Mouse (Mus musculus): ENCODE measurements around the gene Mamdc4. TPM values are rescaled to one million over a fixed set of nuclear protein-coding genes. Genes with fewer than 3 reads are reported as not detected.
"Not testable (repeated sequence)": the region's sequence is repeated elsewhere in the genome, so short reads cannot be mapped to it uniquely, and the experiment has no call there.

Mamdc4 gene
- polyA plus RNA-seq, 1 experiment from 2014 or later, result 1.4 TPM

GRCm38 (mm10) chr2:25560551-25560950 is 14.1 kb downstream of the Mamdc4 start:
- no peak overlapping the region for H3K4me3 ChIP-seq (ENCODE audit: low read depth, low read length)
- H3K27me3 ChIP-seq (replicated peaks; ENCODE audit: control insufficient read depth, insufficient read depth, low read length), result no peaks in the 10 kb centered on the region
- no peak overlapping the region for H3K27ac ChIP-seq (replicated peaks; ENCODE audit: low read depth, low read length)
- DNase-seq (ENCODE audit: low spot score) (no peak), ATAC-seq (ENCODE audit: low read depth) (no peak)
- peaks cover 64% of the 10 kb centered on the region for H3K36me3 ChIP-seq (ENCODE audit: control insufficient read depth, insufficient read depth, low read length)
- H3K9ac ChIP-seq (ENCODE audit: low read depth, low read length), result no peak overlapping the region
- peaks cover 13% of the 10 kb centered on the region for H3K4me1 ChIP-seq (ENCODE audit: control insufficient read depth, insufficient read depth, low read length)
- no peak overlapping the region for H3K4me2 ChIP-seq (ENCODE audit: low read depth, low read length)
- 82% methylated on average over 8 of the region's 8 CpGs for WGBS
- no peaks in the 10 kb centered on the region for H3K9me3 ChIP-seq (ENCODE audit: control insufficient read depth, low read length)

- H3K36me3 ChIP-seq (ENCODE audit: control insufficient read depth, insufficient read depth, low read length), result peaks cover 46% of the 10 kb centered on the region
- no peak for ATAC-seq (ENCODE audit: low read depth)
- peak overlapping the region; percentile 83 for H3K4me2 ChIP-seq (ENCODE audit: low read depth, low read length)
- peak overlapping the region; percentile 88 for H3K9ac ChIP-seq (ENCODE audit: low read depth, low read length)
- peak overlapping the region; percentile 79 for H3K4me3 ChIP-seq (ENCODE audit: low read depth, low read length)
- H3K27ac ChIP-seq (replicated peaks; ENCODE audit: low read depth, low read length), result no peak overlapping the region
- DNase-seq (ENCODE audit: low spot score), result no peak
- H3K27me3 ChIP-seq (replicated peaks; ENCODE audit: control insufficient read depth, insufficient read depth, low read length), result no peaks in the 10 kb centered on the region
- H3K9me3 ChIP-seq (ENCODE audit: control insufficient read depth, low read length), result no peaks in the 10 kb centered on the region
- peaks cover 13% of the 10 kb centered on the region for H3K4me1 ChIP-seq (ENCODE audit: control insufficient read depth, insufficient read depth, low read length)
- WGBS, result 59% methylated on average over 6 of the region's 6 CpGs
These were observed 15.9 kb downstream of the Mamdc4 start for GRCm38 (mm10) chr2:25558774-25559173.

GRCm38 (mm10) chr2:25557964-25558360 is 16.7 kb downstream of the Mamdc4 start:
- ATAC-seq (ENCODE audit: low read depth) (0 out of 2 replicates have a peak, but pooled peaks have one; percentile 1), DNase-seq (ENCODE audit: low spot score) (no peak)
- H3K36me3 ChIP-seq (ENCODE audit: control insufficient read depth, insufficient read depth, low read length), result peaks cover 38% of the 10 kb centered on the region
- H3K27me3 ChIP-seq (replicated peaks; ENCODE audit: control insufficient read depth, insufficient read depth, low read length), result no peaks in the 10 kb centered on the region
- peak overlapping the region; percentile 83 for H3K4me2 ChIP-seq (ENCODE audit: low read depth, low read length)
- H3K4me3 ChIP-seq (ENCODE audit: low read depth, low read length), result peak overlapping the region; percentile 79
- H3K9ac ChIP-seq (ENCODE audit: low read depth, low read length), result peak overlapping the region; percentile 88
- H3K27ac ChIP-seq (replicated peaks; ENCODE audit: low read depth, low read length), result peak overlapping the region; percentile 42; the same call in 1 of the 2 replicates
- under 1% methylated on average over 23 of the region's 24 CpGs for WGBS
- H3K9me3 ChIP-seq (ENCODE audit: control insufficient read depth, low read length), result no peaks in the 10 kb centered on the region
- peaks cover 13% of the 10 kb centered on the region for H3K4me1 ChIP-seq (ENCODE audit: control insufficient read depth, insufficient read depth, low read length)

- H3K27ac ChIP-seq (replicated peaks; ENCODE audit: low read depth, low read length), result peak within 1 kb of the TSS; percentile 68
- H3K9ac ChIP-seq (ENCODE audit: low read depth, low read length), result peak within 1 kb of the TSS; percentile 88
- H3K4me3 ChIP-seq (ENCODE audit: low read depth, low read length), result peak within 1 kb of the TSS; percentile 79
- H3K4me1 ChIP-seq (ENCODE audit: control insufficient read depth, insufficient read depth, low read length), result peaks cover 13% of the 10 kb centered on the region
- peak; percentile 99 for ATAC-seq (ENCODE audit: low read depth)
- H3K9me3 ChIP-seq (ENCODE audit: control insufficient read depth, low read length), result no peaks in the 10 kb centered on the region
- H3K27me3 ChIP-seq (replicated peaks; ENCODE audit: control insufficient read depth, insufficient read depth, low read length), result no peaks in the 10 kb centered on the region
- H3K36me3 ChIP-seq (ENCODE audit: control insufficient read depth, insufficient read depth, low read length), result peaks cover 33% of the 10 kb centered on the region
- WGBS, result under 1% methylated on average over 38 of the region's 61 CpGs
- DNase-seq (ENCODE audit: low spot score), result peak; percentile 97
- H3K4me2 ChIP-seq (ENCODE audit: low read depth, low read length), result peak within 1 kb of the TSS; percentile 83
These were observed 17.3 kb downstream of the Mamdc4 start, which contains the start of gene Edf1 for GRCm38 (mm10) chr2:25557221-25557963. TSS of gene Edf1 (plus strand) at chr2:25557847.

GRCm38 (mm10) chr2:25556296-25556695 is 18.3 kb downstream of the Mamdc4 start:
- H3K4me1 ChIP-seq (ENCODE audit: control insufficient read depth, insufficient read depth, low read length), result peaks cover 13% of the 10 kb centered on the region
- H3K9me3 ChIP-seq (ENCODE audit: control insufficient read depth, low read length), result no peaks in the 10 kb centered on the region
- no peak overlapping the region for H3K9ac ChIP-seq (ENCODE audit: low read depth, low read length)
- ATAC-seq (ENCODE audit: low read depth) (no peak), DNase-seq (ENCODE audit: low spot score) (no peak)
- H3K27me3 ChIP-seq (replicated peaks; ENCODE audit: control insufficient read depth, insufficient read depth, low read length), result no peaks in the 10 kb centered on the region
- peaks cover 22% of the 10 kb centered on the region for H3K36me3 ChIP-seq (ENCODE audit: control insufficient read depth, insufficient read depth, low read length)
- no peak overlapping the region for H3K27ac ChIP-seq (replicated peaks; ENCODE audit: low read depth, low read length)
- H3K4me2 ChIP-seq (ENCODE audit: low read depth, low read length), result no peak overlapping the region
- H3K4me3 ChIP-seq (ENCODE audit: low read depth, low read length), result no peak overlapping the region
- 40% methylated on average over 1 of the region's 1 CpGs for WGBS

GRCm38 (mm10) chr2:25555479-25555878 is 19.2 kb downstream of the Mamdc4 start:
- peaks cover 13% of the 10 kb centered on the region for H3K4me1 ChIP-seq (ENCODE audit: control insufficient read depth, insufficient read depth, low read length)
- not testable (repeated sequence) for DNase-seq (ENCODE audit: low spot score); H3K4me3 ChIP-seq (ENCODE audit: low read depth, low read length); H3K9me3 ChIP-seq (ENCODE audit: control insufficient read depth, low read length); H3K9ac ChIP-seq (ENCODE audit: low read depth, low read length); ATAC-seq (ENCODE audit: low read depth); H3K27me3 ChIP-seq (replicated peaks; ENCODE audit: control insufficient read depth, insufficient read depth, low read length); H3K27ac ChIP-seq (replicated peaks; ENCODE audit: low read depth, low read length); H3K4me2 ChIP-seq (ENCODE audit: low read depth, low read length)
- WGBS, result 47% methylated on average over 2 of the region's 2 CpGs
- peaks cover 13% of the 10 kb centered on the region for H3K36me3 ChIP-seq (ENCODE audit: control insufficient read depth, insufficient read depth, low read length)

GRCm38 (mm10) chr2:25553171-25553786 is 21.4 kb downstream of the Mamdc4 start:
- not testable (repeated sequence) for H3K27me3 ChIP-seq (replicated peaks; ENCODE audit: control insufficient read depth, insufficient read depth, low read length); H3K4me3 ChIP-seq (ENCODE audit: low read depth, low read length); H3K9me3 ChIP-seq (ENCODE audit: control insufficient read depth, low read length); H3K9ac ChIP-seq (ENCODE audit: low read depth, low read length); ATAC-seq (ENCODE audit: low read depth); H3K4me2 ChIP-seq (ENCODE audit: low read depth, low read length); H3K36me3 ChIP-seq (ENCODE audit: control insufficient read depth, insufficient read depth, low read length); H3K27ac ChIP-seq (replicated peaks; ENCODE audit: low read depth, low read length); H3K4me1 ChIP-seq (ENCODE audit: control insufficient read depth, insufficient read depth, low read length); DNase-seq (ENCODE audit: low spot score)
- WGBS, result 87% methylated on average over 4 of the region's 4 CpGs

- H3K9ac ChIP-seq (ENCODE audit: low read depth, low read length), result no peak overlapping the region
- no peaks in the 10 kb centered on the region for H3K4me1 ChIP-seq (ENCODE audit: control insufficient read depth, insufficient read depth, low read length)
- ATAC-seq (ENCODE audit: low read depth), result no peak
- 22% methylated on average over 5 of the region's 5 CpGs for WGBS
- no peaks in the 10 kb centered on the region for H3K36me3 ChIP-seq (ENCODE audit: control insufficient read depth, insufficient read depth, low read length)
- DNase-seq (ENCODE audit: low spot score), result peak; percentile 22
- H3K4me2 ChIP-seq (ENCODE audit: low read depth, low read length), result no peak overlapping the region
- no peak overlapping the region for H3K4me3 ChIP-seq (ENCODE audit: low read depth, low read length)
- no peaks in the 10 kb centered on the region for H3K27me3 ChIP-seq (replicated peaks; ENCODE audit: control insufficient read depth, insufficient read depth, low read length)
- H3K9me3 ChIP-seq (ENCODE audit: control insufficient read depth, low read length), result no peaks in the 10 kb centered on the region
- no peak overlapping the region for H3K27ac ChIP-seq (replicated peaks; ENCODE audit: low read depth, low read length)
These were observed 23.5 kb downstream of the Mamdc4 start for GRCm38 (mm10) chr2:25551186-25551585.
